Mouse (Mus musculus): ENCODE data around the gene Wfdc3.

DNA sequence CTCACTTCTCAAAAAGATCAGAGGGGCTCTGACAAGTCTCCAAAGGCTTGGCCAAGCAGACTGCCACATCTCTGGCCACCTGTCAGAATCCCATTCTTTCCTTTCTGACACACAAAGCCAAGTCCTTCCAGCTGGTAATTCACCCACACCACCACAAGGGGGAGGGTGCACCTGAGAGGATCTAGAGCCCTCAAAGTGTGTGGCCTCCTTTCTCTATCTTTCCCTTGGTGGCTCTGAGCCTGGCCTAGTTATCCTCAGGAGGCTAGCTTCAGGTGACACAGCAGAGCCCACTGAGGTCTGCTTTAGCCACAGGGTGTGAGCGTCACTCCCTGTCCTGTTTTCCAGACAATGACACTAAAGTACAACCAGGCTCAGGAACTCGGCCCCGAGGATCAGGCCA lies 47.5 kb upstream of the Wfdc3 start:
- TF ChIP-seq GATA1 (IDR thresholded peaks at IDR 0.05; ENCODE audit: borderline replicate concordance, low read length) = no peak
- no peak for TF ChIP-seq FLI1 (IDR thresholded peaks at IDR 0.05; ENCODE audit: low read length)

Data from megakaryocyte, embryonic 14.5 days (primary cell).